Comparison of ENCODE assay signal across 19 mouse cellular contexts in genomic region chr7:65419926-65420325, GRCm38 (mm10).
DNase-seq lines count a peak whose midpoint lies in the region; ATAC-seq and TF ChIP-seq lines count a peak whose summit lies in the region.
"Had no signal": no experiment of that assay in that cellular context is flagged by ENCODE, and none has a peak within 500 bp of the region (broad histone marks: within the 10 kb centered on the region; RNA-seq: fewer than 3 reads in every experiment).

No protein-coding gene starts in this region.

- no peak for ATAC-seq in heart, embryonic 12.5 days (ENCODE audit: insufficient number of reproducible peaks, low FRiP score)
- ATAC-seq in kidney, postnatal 0 days (replicated peaks; ENCODE audit: low FRiP score, low read depth): no peak
- ATAC-seq in lung, postnatal 0 days: no peak
- ATAC-seq in limb, embryonic 14.5 days (ENCODE audit: low FRiP score, low read depth): no peak
- ATAC-seq: midbrain, embryonic 16.5 days had no signal

- 0 out of 2 replicates have a peak overlapping the region, but pooled peaks have one; percentile 15 for H3K27ac ChIP-seq in heart, embryonic 12.5 days (ENCODE audit: poor library complexity, severe bottlenecking)
- peak overlapping the region; percentile 54; the same call in 1 of the 2 replicates for H3K27ac ChIP-seq in kidney, postnatal 0 days
- peak overlapping the region; percentile 57 for H3K27ac ChIP-seq in lung, postnatal 0 days (ENCODE audit: low read length)
- 0 out of 2 replicates have a peak overlapping the region, but pooled peaks have one; percentile 8 for H3K27ac ChIP-seq in limb, embryonic 14.5 days (replicated peaks; ENCODE audit: low read depth, low read length)
- H3K27ac ChIP-seq: heart, adult 2 months; liver, embryonic 13.5 days had no signal

- peaks cover 48% of the 10 kb centered on the region for H3K4me1 ChIP-seq in heart, embryonic 12.5 days (replicated peaks)
- peaks cover 29% of the 10 kb centered on the region for H3K4me1 ChIP-seq in kidney, postnatal 0 days (replicated peaks; ENCODE audit: insufficient read depth, low read length)
- H3K4me1 ChIP-seq in lung, postnatal 0 days (ENCODE audit: insufficient read depth, low read depth, low read length): peaks cover 13% of the 10 kb centered on the region; the same call in 1 of the 2 replicates
- peaks cover 20% of the 10 kb centered on the region for H3K4me1 ChIP-seq in limb, embryonic 14.5 days (ENCODE audit: control insufficient read depth, insufficient read depth, low read length)

- no peaks in the 10 kb centered on the region for H3K9me3 ChIP-seq in heart, embryonic 12.5 days (replicated peaks)
- no peaks in the 10 kb centered on the region for H3K9me3 ChIP-seq in kidney, postnatal 0 days (replicated peaks; ENCODE audit: low read length)
- no peaks in the 10 kb centered on the region for H3K9me3 ChIP-seq in lung, postnatal 0 days (ENCODE audit: low read length)
- H3K9me3 ChIP-seq in limb, embryonic 14.5 days (ENCODE audit: control insufficient read depth, low read length): no peaks in the 10 kb centered on the region
- H3K9me3 ChIP-seq: liver, embryonic 13.5 days had no signal

- no peak for TF ChIP-seq CTCF in kidney, postnatal 0 days (IDR thresholded peaks at IDR 0.05; ENCODE audit: low read depth)
- TF ChIP-seq CTCF in lung, postnatal 0 days (IDR thresholded peaks at IDR 0.05): no peak

- no peak overlapping the region for H3K9ac ChIP-seq in heart, embryonic 12.5 days
- no peak overlapping the region for H3K9ac ChIP-seq in kidney, postnatal 0 days (ENCODE audit: low read depth, low read length)
- H3K9ac ChIP-seq in lung, postnatal 0 days (replicated peaks; ENCODE audit: low read depth): no peak overlapping the region
- no peak overlapping the region for H3K9ac ChIP-seq in limb, embryonic 14.5 days (ENCODE audit: low read depth, low read length, severe bottlenecking)
- H3K9ac ChIP-seq: liver, embryonic 13.5 days had no signal

- TF ChIP-seq POLR2A in limb, embryonic 14.5 days (IDR thresholded peaks at IDR 0.05; ENCODE audit: borderline replicate concordance, extremely low read depth, insufficient read depth, insufficient read length): no peak

- H3K4me3 ChIP-seq in heart, embryonic 12.5 days: no peak overlapping the region
- no peak overlapping the region for H3K4me3 ChIP-seq in kidney, postnatal 0 days (replicated peaks; ENCODE audit: low read depth, low read length)
- H3K4me3 ChIP-seq in lung, postnatal 0 days (ENCODE audit: low read depth, low read length): no peak overlapping the region
- no peak overlapping the region for H3K4me3 ChIP-seq in limb, embryonic 14.5 days (replicated peaks; ENCODE audit: low read length)
- H3K4me3 ChIP-seq: heart, adult 2 months; liver, embryonic 13.5 days had no signal

- 55% methylated on average over 1 of the region's 1 CpGs for WGBS in heart, embryonic 12.5 days
- WGBS in kidney, postnatal 0 days: 83% methylated on average over 1 of the region's 1 CpGs
- 56% methylated on average over 1 of the region's 1 CpGs for WGBS in lung, postnatal 0 days
- WGBS in limb, embryonic 14.5 days: 80% methylated on average over 1 of the region's 1 CpGs

- DNase-seq in heart, adult 8-10 months (ENCODE audit: low spot score): no peak
- DNase-seq in kidney, postnatal 0 days (ENCODE audit: low spot score): no peak
- no peak for DNase-seq in kidney, postnatal 4 days
- peak; percentile 50 for DNase-seq in lung, postnatal 0 days (ENCODE audit: low spot score)
- DNase-seq in lung, postnatal 4 days: no peak
- no peak for DNase-seq in limb, embryonic 14.5 days (ENCODE audit: low spot score)
- no peak for DNase-seq in retina, postnatal 1 day
- DNase-seq: cerebellum, adult 2 months; cerebellum, postnatal 36 days; gastrocnemius, postnatal 10 days; heart, adult 2 months; heart, postnatal 36 days; kidney, adult 11 months; kidney, postnatal 25 days; liver, embryonic 13.5 days; lung, postnatal 10 days; thymus, adult 2 months had no signal

- peak; percentile 91 for TF ChIP-seq EP300 in lung, postnatal 0 days (IDR thresholded peaks at IDR 0.05)

- no peaks in the 10 kb centered on the region for H3K27me3 ChIP-seq in heart, embryonic 12.5 days (replicated peaks)
- H3K27me3 ChIP-seq in kidney, postnatal 0 days (ENCODE audit: insufficient read depth, low read length): no peaks in the 10 kb centered on the region
- H3K27me3 ChIP-seq in lung, postnatal 0 days (replicated peaks; ENCODE audit: insufficient read depth, low read length): no peaks in the 10 kb centered on the region
- H3K27me3 ChIP-seq in limb, embryonic 14.5 days (ENCODE audit: control insufficient read depth, insufficient read depth, low read length): no peaks in the 10 kb centered on the region

- H3K36me3 ChIP-seq in heart, embryonic 12.5 days: no peaks in the 10 kb centered on the region
- H3K36me3 ChIP-seq in kidney, postnatal 0 days (ENCODE audit: insufficient read depth, low read length): no peaks in the 10 kb centered on the region
- no peaks in the 10 kb centered on the region for H3K36me3 ChIP-seq in lung, postnatal 0 days (ENCODE audit: insufficient read depth, low read length)
- no peaks in the 10 kb centered on the region for H3K36me3 ChIP-seq in limb, embryonic 14.5 days (ENCODE audit: control insufficient read depth, insufficient read depth, low read length)
- H3K36me3 ChIP-seq: liver, embryonic 13.5 days had no signal

- no peak overlapping the region for H3K4me2 ChIP-seq in heart, embryonic 12.5 days
- H3K4me2 ChIP-seq in kidney, postnatal 0 days (ENCODE audit: low read length): no peak overlapping the region
- H3K4me2 ChIP-seq in lung, postnatal 0 days (replicated peaks; ENCODE audit: low read depth, low read length): no peak overlapping the region
- H3K4me2 ChIP-seq in limb, embryonic 14.5 days (replicated peaks; ENCODE audit: low read depth, low read length, severe bottlenecking): no peak overlapping the region
- H3K4me2 ChIP-seq: liver, embryonic 13.5 days had no signal
